Mouse (Mus musculus) cerebellum, adult 8-10 months (tissue): ENCODE data around the gene Mkln1.
"Not testable (repeated sequence)": the region's sequence is repeated elsewhere in the genome, so short reads cannot be mapped to it uniquely, and the experiment has no call there.

Experiments used
- DNase-seq: peaks from one replicate; pipeline ENCODE4 v3.0.0; 2022

Gene Mkln1

DNA sequence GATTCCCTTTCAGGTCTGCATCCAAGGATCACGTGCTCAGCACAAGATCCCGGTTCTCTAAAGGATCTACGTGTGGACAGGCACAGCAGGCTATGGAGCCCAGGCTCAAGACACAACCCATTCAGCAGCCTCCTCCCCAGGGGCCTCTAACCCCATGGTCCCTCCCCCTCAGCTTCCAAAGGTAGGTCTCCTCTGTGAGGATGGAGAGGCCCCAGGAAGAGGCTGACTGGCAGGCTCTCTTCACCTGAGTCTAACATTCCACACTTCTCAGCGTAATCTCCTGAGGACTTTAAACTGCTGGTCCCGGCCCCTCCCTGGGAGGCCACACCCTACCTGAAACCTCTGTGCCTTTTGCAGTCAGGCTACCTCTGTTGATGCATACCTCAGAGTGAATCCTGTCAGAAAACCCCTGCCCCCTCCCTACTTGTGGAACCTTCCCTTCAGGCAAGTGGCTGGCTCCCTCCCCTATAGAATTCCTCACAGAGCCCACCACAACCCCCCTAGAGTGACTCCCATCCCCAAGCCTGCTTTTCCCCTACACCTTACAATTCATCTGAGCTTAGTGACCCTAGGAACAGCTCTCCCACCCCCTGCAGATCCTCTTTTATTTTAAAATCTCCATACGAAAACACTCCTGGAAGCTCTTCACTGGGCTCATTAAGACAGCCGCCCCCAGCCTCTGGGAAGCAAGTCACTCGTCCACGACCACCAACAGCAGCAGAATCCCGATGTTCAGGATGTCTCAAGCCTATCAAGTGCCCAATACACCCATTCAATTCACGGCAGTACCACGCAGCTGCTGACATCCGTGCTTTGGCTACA, 161.8 kb downstream of the Mkln1 start:
- no peak for DNase-seq

DNA sequence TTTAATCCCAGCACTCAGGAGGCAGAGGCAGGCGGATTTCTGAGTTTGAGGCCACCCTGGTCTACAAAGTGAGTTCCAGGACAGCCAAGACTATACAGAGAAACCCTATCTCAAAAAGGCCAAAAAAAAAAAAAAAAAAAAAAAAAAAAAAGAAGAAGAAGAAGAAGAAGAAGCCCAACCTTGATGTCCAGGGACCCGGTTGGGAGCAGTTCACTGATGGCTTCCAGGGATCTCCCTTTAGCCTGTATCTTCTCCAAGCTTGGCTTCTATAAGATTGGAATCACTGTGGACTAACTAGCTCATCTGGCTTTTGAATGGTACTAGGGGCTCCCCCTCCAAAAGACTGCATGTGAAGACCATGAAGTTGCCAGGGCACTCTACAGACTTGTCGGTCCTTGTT, 163.4 kb downstream of the Mkln1 start:
- not testable (repeated sequence) for DNase-seq

DNA sequence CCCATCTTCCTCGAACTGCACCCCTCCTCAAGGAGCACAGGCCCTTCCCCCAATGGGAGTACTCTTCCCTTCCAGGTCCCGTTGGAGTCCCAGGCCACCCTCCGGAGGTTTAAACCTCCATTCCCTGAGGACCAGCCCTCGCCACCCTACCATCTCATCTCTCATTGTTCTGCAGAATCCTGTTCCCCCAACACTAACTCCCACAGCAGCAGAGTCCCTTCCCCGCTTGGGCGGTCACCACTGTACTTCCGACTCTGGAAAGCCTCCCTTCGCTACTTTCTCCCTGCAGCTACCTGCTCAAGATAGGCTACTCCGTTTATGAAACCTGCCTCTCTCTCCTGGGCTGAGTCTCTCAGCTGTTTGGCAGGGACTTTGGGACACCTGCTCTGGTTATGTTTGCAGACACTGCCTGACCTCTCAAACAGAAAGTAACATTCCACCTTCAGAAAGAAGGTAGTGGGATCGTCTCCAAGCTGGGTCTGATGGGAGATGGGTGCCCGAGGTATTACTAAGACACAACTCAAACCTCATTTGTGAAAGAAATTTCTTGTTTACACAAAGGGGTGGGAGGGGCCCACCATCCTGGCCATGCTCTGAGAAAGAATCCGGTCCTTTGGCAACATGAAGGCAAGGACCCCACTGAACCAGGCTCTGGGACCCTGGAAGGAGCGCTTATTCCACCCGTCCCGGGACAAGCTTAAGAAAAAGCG, 164.0 kb downstream of the Mkln1 start:
- no peak for DNase-seq

DNA sequence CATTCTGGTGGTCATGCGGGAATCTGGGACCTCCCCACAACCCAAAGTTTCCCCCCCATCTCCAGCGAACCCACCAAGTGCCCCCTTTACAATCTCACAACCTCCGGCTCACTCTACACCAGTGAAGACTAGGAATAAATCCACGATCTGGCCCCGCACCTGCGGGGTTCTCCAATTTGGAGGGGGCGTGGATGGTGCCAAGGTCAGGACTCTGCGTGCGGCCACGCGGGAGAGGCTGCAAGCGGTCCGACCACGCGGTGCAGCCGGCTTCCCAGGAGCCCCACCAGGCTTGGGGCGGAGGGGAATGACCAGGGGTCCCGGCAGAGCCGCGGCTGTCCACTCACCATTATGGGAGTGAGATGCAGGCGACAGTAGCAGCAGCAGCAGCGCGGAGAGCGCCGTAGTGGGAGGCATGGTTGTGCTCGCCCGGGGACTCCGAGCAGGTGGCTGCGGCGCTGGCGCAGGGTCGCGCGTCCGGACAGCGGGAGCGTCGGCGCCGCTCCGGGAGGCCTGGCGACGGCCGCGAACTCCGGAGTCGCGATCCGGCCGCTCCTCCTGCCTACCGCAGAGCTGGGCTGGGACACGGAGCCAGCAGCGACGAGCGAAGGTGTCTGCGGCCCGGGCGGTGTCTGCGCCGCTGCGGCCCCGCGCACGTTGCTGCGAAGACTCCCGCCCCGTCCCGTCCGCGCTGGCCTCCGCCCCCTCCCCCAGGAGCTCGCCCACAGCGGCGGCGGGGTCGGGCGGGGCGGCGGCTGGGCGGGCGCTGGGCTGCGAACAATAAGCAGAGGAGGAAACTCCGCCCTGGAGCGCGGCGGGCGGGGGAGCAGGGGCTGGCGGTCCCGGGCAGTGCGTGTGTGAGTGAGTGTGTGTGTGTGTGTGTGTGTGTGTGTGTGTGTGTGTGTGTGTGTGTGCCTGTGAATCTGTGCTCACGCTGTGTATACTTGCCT, 165.0 kb downstream of the Mkln1 start, which contains the start of gene Podxl:
Podxl (minus strand) TSS at position 747 of the 947 bp plus-strand sequence.
- peak; percentile 10 for DNase-seq

DNA sequence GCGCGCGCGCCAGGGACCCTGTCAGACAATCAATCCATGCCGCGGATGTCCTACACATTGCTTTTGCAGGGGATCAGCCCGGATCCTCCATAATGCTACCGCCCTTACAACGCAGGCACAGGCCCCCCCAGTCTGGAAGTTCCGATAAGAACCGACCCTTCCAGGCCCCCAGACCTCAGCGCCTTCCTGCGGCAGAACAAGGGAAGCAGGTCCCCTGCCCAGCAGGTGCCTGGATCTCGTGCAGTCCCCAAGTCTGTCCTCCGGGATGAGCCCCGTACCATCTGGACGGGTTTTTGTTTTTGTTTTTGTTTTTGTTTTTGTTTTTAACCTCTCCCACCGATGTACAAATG, 165.6 kb downstream of the Mkln1 start:
- peak; percentile 14 for DNase-seq

DNA sequence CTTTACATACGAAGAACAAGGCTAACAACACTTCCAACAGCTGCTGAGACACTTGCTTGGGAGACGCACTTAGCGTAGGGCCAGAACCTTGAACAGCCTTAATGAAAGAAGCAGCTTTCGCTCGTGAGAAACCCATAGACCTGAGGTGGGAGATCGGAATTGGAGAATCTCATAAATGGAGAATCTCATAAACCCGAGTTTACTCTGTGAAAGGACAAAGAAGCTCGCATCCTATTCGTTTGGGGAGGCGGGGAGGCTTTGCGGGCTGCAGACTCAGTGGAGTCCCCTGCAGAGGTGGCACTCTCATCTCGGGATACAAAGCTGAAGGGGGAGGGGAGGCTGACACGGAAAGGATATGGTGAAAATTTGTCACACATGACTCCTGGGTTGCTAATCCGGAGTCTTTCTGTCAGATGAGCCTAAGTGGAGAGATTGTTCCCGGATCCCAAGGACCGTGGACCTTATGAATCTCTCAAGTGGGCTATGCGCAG, 166.4 kb downstream of the Mkln1 start:
- no peak for DNase-seq
